Comparison of ENCODE assay signal across 8 mouse cellular contexts in genomic region chr13:23412630-23413521, GRCm38 (mm10). TPM values are rescaled to one million over a fixed set of nuclear protein-coding genes. Genes with fewer than 3 reads are reported as not detected.
DNase-seq lines count a peak whose midpoint lies in the region; ATAC-seq lines count a peak whose summit lies in the region.

No protein-coding gene starts in this region.

- H3K9ac ChIP-seq in lung, embryonic 15.5 days, result no peak overlapping the region
- peak overlapping the region; percentile 29 for H3K9ac ChIP-seq in forebrain, embryonic 14.5 days (ENCODE audit: low read length)
- H3K9ac ChIP-seq in midbrain, embryonic 12.5 days (replicated peaks), result peak overlapping the region; percentile 31; the same call in 1 of the 2 replicates

- WGBS in lung, embryonic 15.5 days, result 2% methylated on average over 28 of the region's 28 CpGs
- WGBS in forebrain, embryonic 14.5 days, result 3% methylated on average over 28 of the region's 28 CpGs
- 2% methylated on average over 28 of the region's 28 CpGs for WGBS in midbrain, embryonic 12.5 days

- no peaks in the 10 kb centered on the region for H3K9me3 ChIP-seq in lung, embryonic 15.5 days
- no peaks in the 10 kb centered on the region for H3K9me3 ChIP-seq in forebrain, embryonic 14.5 days (replicated peaks; ENCODE audit: control insufficient read depth, low read length)
- H3K9me3 ChIP-seq in midbrain, embryonic 12.5 days, result no peaks in the 10 kb centered on the region

- H3K4me1 ChIP-seq in lung, embryonic 15.5 days, result peaks cover 16% of the 10 kb centered on the region
- H3K4me1 ChIP-seq in brown adipose tissue, adult 24 weeks (ENCODE audit: control insufficient read depth, insufficient read depth, insufficient read length, low read length), result no peaks in the 10 kb centered on the region; the same call in 1 of the 2 replicates
- H3K4me1 ChIP-seq in forebrain, embryonic 14.5 days (ENCODE audit: control insufficient read depth, insufficient read depth, low read length), result no peaks in the 10 kb centered on the region
- H3K4me1 ChIP-seq in midbrain, embryonic 12.5 days, result peaks cover 9% of the 10 kb centered on the region; the same call in 1 of the 2 replicates

- H3K36me3 ChIP-seq in lung, embryonic 15.5 days, result 0 out of 2 replicates have a peak, but pooled peaks cover 2% of the 10 kb centered on the region
- peaks cover 7% of the 10 kb centered on the region; the same call in 1 of the 2 replicates for H3K36me3 ChIP-seq in forebrain, embryonic 14.5 days (ENCODE audit: control insufficient read depth, insufficient read depth, low read length)
- 0 out of 2 replicates have a peak, but pooled peaks cover 2% of the 10 kb centered on the region for H3K36me3 ChIP-seq in midbrain, embryonic 12.5 days

- peak overlapping the region; percentile 37 for H3K4me3 ChIP-seq in lung, embryonic 15.5 days
- peak overlapping the region; percentile 22; the same call in 1 of the 2 replicates for H3K4me3 ChIP-seq in brown adipose tissue, adult 24 weeks (ENCODE audit: insufficient read depth, low read depth, low read length)
- H3K4me3 ChIP-seq in forebrain, embryonic 14.5 days (ENCODE audit: low read depth, low read length), result peak overlapping the region; percentile 27
- peak overlapping the region; percentile 41 for H3K4me3 ChIP-seq in midbrain, embryonic 12.5 days

- DNase-seq in lung, adult 18-20 months, result no peak
- peak; percentile 69 for DNase-seq in forebrain, embryonic 14.5 days (ENCODE audit: low spot score)
- peak; percentile 64 to 79 for DNase-seq in layer of hippocampus, postnatal 10 days (ENCODE audit: low spot score in 2 of 2)
- no peak for DNase-seq in gastrocnemius, postnatal 10 days
- DNase-seq in adrenal gland, adult 18-20 months (ENCODE audit: low spot score in 2 of 2), result no peak

- 0 out of 2 replicates have a peak, but pooled peaks cover 13% of the 10 kb centered on the region for H3K27me3 ChIP-seq in lung, embryonic 15.5 days
- H3K27me3 ChIP-seq in forebrain, embryonic 14.5 days (replicated peaks; ENCODE audit: control insufficient read depth, insufficient read depth, low read length), result peaks cover 3% of the 10 kb centered on the region; the same call in 1 of the 2 replicates
- peaks cover 37% of the 10 kb centered on the region for H3K27me3 ChIP-seq in midbrain, embryonic 12.5 days

- no peak overlapping the region for H3K27ac ChIP-seq in lung, embryonic 15.5 days
- H3K27ac ChIP-seq in brown adipose tissue, adult 24 weeks (replicated peaks; ENCODE audit: low read depth, low read length), result no peak overlapping the region
- no peak overlapping the region for H3K27ac ChIP-seq in forebrain, embryonic 14.5 days (ENCODE audit: low read depth, low read length)
- no peak overlapping the region for H3K27ac ChIP-seq in midbrain, embryonic 12.5 days (replicated peaks)

- peak overlapping the region; percentile 65 for H3K4me2 ChIP-seq in lung, embryonic 15.5 days
- H3K4me2 ChIP-seq in forebrain, embryonic 14.5 days (ENCODE audit: low read length), result peak overlapping the region; percentile 49
- peak overlapping the region; percentile 60 for H3K4me2 ChIP-seq in midbrain, embryonic 12.5 days (replicated peaks)

- no peak for ATAC-seq in lung, embryonic 15.5 days (ENCODE audit: borderline replicate concordance, extremely low read depth, low FRiP score, low TSS enrichment)
- peak; percentile 75 for ATAC-seq in forebrain, embryonic 14.5 days
- 0 out of 2 replicates have a peak, but pooled peaks have one; percentile 23 for ATAC-seq in midbrain, embryonic 12.5 days (ENCODE audit: low FRiP score, low read depth)

RNA-seq across cellular contexts. Expression of gene Abt1, which starts 10.8 kb away (rescaled TPM):
- polyA plus RNA-seq in lung, embryonic 15.5 days (2015; fragmentation: Nextera tagmentation; extraction: Ambion mirVana), result 13.6 and 14.2 TPM in 2 replicates
- 4.4 and 5.0 TPM in 2 replicates for polyA plus RNA-seq in brown adipose tissue, adult 24 weeks (2012; ENCODE audit: insufficient read depth, insufficient read length, missing spikeins)
- 12.9 and 13.8 TPM in 2 replicates for polyA plus RNA-seq in forebrain, embryonic 14.5 days (2014; fragmentation: Nextera tagmentation; extraction: Ambion mirVana)
- 1 to 10 TPM; 7.0 to 7.5 TPM for total RNA-seq in layer of hippocampus, postnatal 10 days (2021)
- polyA plus RNA-seq in midbrain, embryonic 12.5 days (2016; fragmentation: Nextera tagmentation; extraction: Ambion mirVana), result 10.1 and 12.3 TPM in 2 replicates
- 1 to 10 TPM; 4.8 to 5.3 TPM for total RNA-seq in gastrocnemius, postnatal 10 days (2021)
- total RNA-seq in adrenal gland, adult 18-20 months (2021), result 1 to 10 TPM; 7.9 to 8.4 TPM

RNA-seq across cellular contexts. Expression of gene Zfp322a, which starts 43.9 kb away (rescaled TPM):
- polyA plus RNA-seq in lung, embryonic 15.5 days (2015; fragmentation: Nextera tagmentation; extraction: Ambion mirVana), result 51.9 and 53.3 TPM in 2 replicates
- polyA plus RNA-seq in brown adipose tissue, adult 24 weeks (2012; ENCODE audit: insufficient read depth, insufficient read length, missing spikeins), result 10.1 and 12.5 TPM in 2 replicates
- polyA plus RNA-seq in forebrain, embryonic 14.5 days (2014; fragmentation: Nextera tagmentation; extraction: Ambion mirVana), result 49.6 and 59.5 TPM in 2 replicates
- total RNA-seq in layer of hippocampus, postnatal 10 days (2021), result 10 to 100 TPM; 37.0 to 40.8 TPM
- polyA plus RNA-seq in midbrain, embryonic 12.5 days (2016; fragmentation: Nextera tagmentation; extraction: Ambion mirVana), result 66.1 and 66.9 TPM in 2 replicates
- total RNA-seq in gastrocnemius, postnatal 10 days (2021), result 10 to 100 TPM; 13.2 to 20.8 TPM
- 10 to 100 TPM; 15.0 to 18.5 TPM for total RNA-seq in adrenal gland, adult 18-20 months (2021)

RNA-seq across cellular contexts. Expression of gene Btn1a1, which starts 52.8 kb away (rescaled TPM):
- polyA plus RNA-seq in lung, embryonic 15.5 days (2015; fragmentation: Nextera tagmentation; extraction: Ambion mirVana), result 0.14 and 0.26 TPM in 2 replicates
- polyA plus RNA-seq in brown adipose tissue, adult 24 weeks (2012; ENCODE audit: insufficient read depth, insufficient read length, missing spikeins), result not detected in 2 replicates
- polyA plus RNA-seq in forebrain, embryonic 14.5 days (2014; fragmentation: Nextera tagmentation; extraction: Ambion mirVana), result 0.22 TPM in 1 of 2 replicates, not detected in the other
- not detected for total RNA-seq in layer of hippocampus, postnatal 10 days (2021)
- polyA plus RNA-seq in midbrain, embryonic 12.5 days (2016; fragmentation: Nextera tagmentation; extraction: Ambion mirVana), result not detected in 2 replicates
- total RNA-seq in gastrocnemius, postnatal 10 days (2021), result not detected
- under 1 TPM in 1 of 2 experiments, not detected in 1; 0.10 TPM for total RNA-seq in adrenal gland, adult 18-20 months (2021)

Comparison
In these comparisons a context has a peak if more than half of its experiments do, and no peak if none do; other contexts are left out.
1. DNase-seq: peak in forebrain, embryonic 14.5 days (single experiment) and layer of hippocampus, postnatal 10 days (2 of 2); none in lung, adult 18-20 months (0 of 2), gastrocnemius, postnatal 10 days (single experiment) and adrenal gland, adult 18-20 months (0 of 2).
2. Peak in every context shown above with its lines, with median percentiles within 50 percentile points of each other: H3K4me2 ChIP-seq and H3K4me3 ChIP-seq.